Mouse (Mus musculus) heart, embryonic 13.5 days (tissue): Measurements from ENCODE around the gene Gm21776. TPM values are rescaled to one million over a fixed set of nuclear protein-coding genes. Genes with fewer than 3 reads are reported as not detected.
"Not testable (repeated sequence)": the region's sequence is repeated elsewhere in the genome, so short reads cannot be mapped to it uniquely, and the experiment has no call there.

Experiments
- ATAC-seq: fragments of 200-750 bp; cut with Nextera tagmentation; 2 replicates; pipeline ENCODE4 v1.8.0; 2017; ENCODE audit warnings: moderate TSS enrichment; ENCODE audit not compliant: insufficient number of reproducible peaks, low FRiP score, low TSS enrichment; ENCODE audit errors: extremely low read depth
- H3K27ac ChIP-seq: fragments of 300-500 bp; sonication (generic); replicated peaks from 2 replicates; pipeline ENCODE4 v1.5.1; 2015; ENCODE audit warnings: moderate library complexity, mild to moderate bottlenecking, inconsistent platforms
- H3K27me3 ChIP-seq: fragments of 300-500 bp; sonication (generic); replicated peaks from 2 replicates; pipeline ENCODE4 v1.6.1; 2015; ENCODE audit warnings: mild to moderate bottlenecking, inconsistent platforms
- H3K36me3 ChIP-seq: fragments of 300-500 bp; sonication (generic); 2 replicates; pipeline ENCODE4 v1.6.1; 2015; ENCODE audit warnings: mild to moderate bottlenecking, inconsistent platforms
- H3K4me1 ChIP-seq: fragments of 300-500 bp; sonication (generic); 2 replicates; pipeline ENCODE4 v1.6.1; 2015; ENCODE audit warnings: inconsistent platforms
- H3K4me2 ChIP-seq: fragments of 300-500 bp; sonication (generic); 2 replicates; pipeline ENCODE4 v1.6.1; 2015; ENCODE audit warnings: inconsistent platforms, mild to moderate bottlenecking, moderate library complexity
- H3K4me3 ChIP-seq: fragments of 300-500 bp; sonication (generic); 2 replicates; pipeline ENCODE4 v1.5.1; 2015; ENCODE audit warnings: moderate library complexity, mild to moderate bottlenecking, inconsistent platforms
- H3K9ac ChIP-seq: fragments of 300-500 bp; sonication (generic); 2 replicates; pipeline ENCODE4 v1.6.1; 2015; ENCODE audit warnings: inconsistent platforms, mild to moderate bottlenecking, moderate library complexity
- H3K9me3 ChIP-seq: fragments of 300-500 bp; sonication (generic); 2 replicates; pipeline ENCODE4 v1.6.1; 2016; ENCODE audit warnings: inconsistent platforms
- WGBS: fragments of 180-500 bp; shearing (Covaris S2); methylation state at CpG from one replicate; pipeline ENCODE4 v1.1.7; 2015; ENCODE audit warnings: mixed read lengths; 5-methylcytosine and 5-hydroxymethylcytosine counted together
- polyA plus RNA-seq: library from polyadenylated mRNA; unstranded; fragments of >200 nt; fragmentation: Nextera tagmentation; extraction: Ambion mirVana; gene quantifications from 2 replicates; pipeline ENCODE4 v1.2.1, GENCODE M21; 2015

The Gm21776 gene
- not detected in 2 replicates for polyA plus RNA-seq

DNA sequence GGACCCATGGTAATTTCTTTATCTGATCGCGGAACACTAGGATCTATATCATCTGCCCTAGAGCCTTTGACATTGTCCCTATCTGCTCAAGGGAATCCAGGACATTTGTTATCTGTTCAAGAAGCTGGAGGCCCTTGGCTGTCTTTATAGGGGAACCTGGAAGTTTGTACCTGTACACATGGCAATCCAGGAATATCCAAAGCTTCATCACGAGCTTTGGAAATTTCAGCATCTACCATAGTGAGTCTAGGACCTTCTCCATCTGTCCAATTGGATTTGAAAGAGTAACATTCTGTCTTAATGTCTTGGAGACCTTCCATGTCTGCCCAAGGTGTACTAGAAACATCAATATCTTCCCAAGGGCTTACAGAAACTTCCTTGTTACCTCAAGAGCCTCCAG is at the start of gene Gm21776:
Gene Gm21776, plus strand, starts transcription at position 301 of the 400 bp plus-strand sequence.
- H3K4me2 ChIP-seq, H3K27ac ChIP-seq, ATAC-seq, H3K4me3 ChIP-seq, H3K36me3 ChIP-seq, H3K27me3 ChIP-seq, H3K9me3 ChIP-seq, H3K4me1 ChIP-seq, H3K9ac ChIP-seq: not testable (repeated sequence)
- WGBS, result no CpG with 5 or more reads among the region's 3 CpGs
